Mouse (Mus musculus) common myeloid progenitor, adult 5-6 weeks (primary cell): Measurements from ENCODE around the gene Memo1. TPM values are rescaled to one million over a fixed set of nuclear protein-coding genes. Genes with fewer than 3 reads are reported as not detected.
A peak's percentile ranks its signal among the peaks of the same experiment; 100 is the strongest.
"Not testable (repeated sequence)": the region's sequence is repeated elsewhere in the genome, so short reads cannot be mapped to it uniquely, and the experiment has no call there.

Experiments
- ATAC-seq: replicated peaks from 2 replicates; pipeline ENCODE4 v1.8.0; 2016; ENCODE audit warnings: low read depth, mild to moderate bottlenecking, moderate TSS enrichment, inconsistent platforms; ENCODE audit not compliant: poor library complexity, severe bottlenecking
- total RNA-seq: library from RNA; stranded (forward); fragments of 200-1000, 187-1606 nt; gene quantifications from 2 replicates; pipeline ENCODE4 v1.2.3, GENCODE M21; 2017

The Memo1 gene
- 127 and 146 TPM in 2 replicates for total RNA-seq

- peak; percentile 55 for ATAC-seq
Observed at GRCm38 (mm10) chr17:74295026-74295970, at the start of gene Memo1. Gene Memo1, minus strand, starts transcription at chr17:74295521.

- no peak for ATAC-seq
Observed at GRCm38 (mm10) chr17:74341151-74341550, 45.8 kb upstream of the Memo1 start.

GRCm38 (mm10) chr17:74338937-74339804 lies 43.9 kb upstream of the Memo1 start, which contains the start of gene Spast:
Gene Spast, plus strand, starts transcription at chr17:74338987.
- ATAC-seq, result peak; percentile 48

- peak; percentile 96 for ATAC-seq
Observed at GRCm38 (mm10) chr17:74338225-74338931, 43.1 kb upstream of the Memo1 start.

GRCm38 (mm10) chr17:74331049-74331676 lies 35.8 kb upstream of the Memo1 start:
- ATAC-seq, result no peak

GRCm38 (mm10) chr17:74328146-74328545 lies 32.8 kb upstream of the Memo1 start:
- ATAC-seq, result peak; percentile 95

GRCm38 (mm10) chr17:74327195-74327594 lies 31.9 kb upstream of the Memo1 start:
- ATAC-seq, result not testable (repeated sequence)

- no peak for ATAC-seq
Observed at GRCm38 (mm10) chr17:74323844-74324243, 28.5 kb upstream of the Memo1 start, which contains the start of gene Dpy30. Gene Dpy30, minus strand, starts transcription at chr17:74323944.

GRCm38 (mm10) chr17:74322400-74323054 lies 27.2 kb upstream of the Memo1 start:
- ATAC-seq, result peak; percentile 60

- ATAC-seq, result no peak
Observed at GRCm38 (mm10) chr17:74318721-74319120, 23.4 kb upstream of the Memo1 start.

- peak; percentile 84 for ATAC-seq
Observed at GRCm38 (mm10) chr17:74316309-74316863, 21.1 kb upstream of the Memo1 start.

- no peak; the same call in 1 of the 2 replicates for ATAC-seq
Observed at GRCm38 (mm10) chr17:74315445-74316308, 20.4 kb upstream of the Memo1 start.

- no peak for ATAC-seq
Observed at GRCm38 (mm10) chr17:74306021-74306420, 10.7 kb upstream of the Memo1 start.

GRCm38 (mm10) chr17:74305616-74306015 lies 10.3 kb upstream of the Memo1 start:
- no peak for ATAC-seq

GRCm38 (mm10) chr17:74304060-74304459 lies 8.7 kb upstream of the Memo1 start:
- ATAC-seq, result peak; percentile 50; the same call in 1 of the 2 replicates

- ATAC-seq, result no peak
Observed at GRCm38 (mm10) chr17:74300089-74300488, 4.8 kb upstream of the Memo1 start.

- not testable (repeated sequence) for ATAC-seq
Observed at GRCm38 (mm10) chr17:74296991-74297390, 1.7 kb upstream of the Memo1 start.
